Mouse (Mus musculus): ENCODE measurements at regions not wholly inside any gene's neighbourhood (a gene's known extent, or its start where the extent isn't known, plus 50 kb on each side); places are given as distances from the start of the nearest gene placed in this dataset.
A peak's percentile ranks its signal among the peaks of the same experiment; 100 is the strongest.

- DNase-seq (ENCODE audit: low spot score in 2 of 2), result no peak
These were observed 216.8 kb upstream of the Aco1 start for GRCm38 (mm10) chr4:39926021-39926591.

DNA sequence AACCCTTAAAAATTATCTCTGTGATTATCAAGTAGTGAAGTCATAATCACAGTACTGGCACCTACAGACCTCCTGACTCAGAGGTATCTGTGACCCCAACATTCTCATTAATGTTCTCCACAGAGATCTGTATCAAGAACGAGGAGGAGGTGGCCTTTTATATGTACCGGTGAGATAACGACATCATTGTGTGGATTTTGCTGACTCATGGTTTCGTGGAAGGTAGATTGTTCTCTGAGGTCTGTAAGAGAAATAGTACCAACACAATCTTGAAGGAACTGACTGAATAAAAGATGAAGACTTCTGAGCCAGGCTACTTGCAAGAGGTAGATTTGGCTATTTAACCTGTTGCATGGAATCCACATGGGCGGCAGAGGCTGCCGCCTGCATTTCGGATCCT lies 216.3 kb upstream of the Aco1 start:
- DNase-seq (ENCODE audit: low spot score in 2 of 2), result no peak

GRCm38 (mm10) chr4:39928491-39928890 lies 214.4 kb upstream of the Aco1 start:
- no peak for DNase-seq (ENCODE audit: low spot score in 2 of 2)

GRCm38 (mm10) chr4:39934025-39934708 lies 208.7 kb upstream of the Aco1 start:
- DNase-seq (ENCODE audit: low spot score in 2 of 2), result peak in 1 of 2 experiments; percentile 6

- DNase-seq (ENCODE audit: low spot score in 2 of 2), result no peak
These were observed 184.2 kb upstream of the Aco1 start for GRCm38 (mm10) chr4:39958687-39959086.

DNA sequence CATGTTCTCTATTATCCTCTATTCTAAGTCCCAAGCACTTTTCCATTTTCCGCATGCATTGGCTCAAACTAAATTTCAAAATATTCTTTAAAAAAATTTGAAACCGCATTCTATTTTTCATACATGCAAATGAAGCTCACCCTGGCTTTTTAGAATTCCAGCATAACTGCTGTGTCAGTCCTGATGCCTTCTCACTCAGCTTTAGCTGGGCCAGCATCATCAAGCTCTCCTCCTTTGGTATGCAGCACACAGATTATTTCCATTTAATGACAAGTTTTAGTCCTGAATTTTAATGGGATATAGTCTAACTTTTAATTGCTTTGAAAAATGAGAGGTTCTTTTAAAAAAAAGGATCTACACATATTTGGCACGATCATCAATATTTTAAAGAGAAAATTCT lies 174.9 kb upstream of the Aco1 start:
- DNase-seq (ENCODE audit: low spot score in 2 of 2), result no peak

GRCm38 (mm10) chr4:39991358-39991757 lies 151.5 kb upstream of the Aco1 start:
- DNase-seq (ENCODE audit: low spot score in 2 of 2), result peak in 1 of 2 experiments; percentile 36

- DNase-seq (ENCODE audit: low spot score in 2 of 2), result peak in 1 of 2 experiments; percentile 70
These were observed 151.0 kb upstream of the Aco1 start for GRCm38 (mm10) chr4:39991851-39992250.

GRCm38 (mm10) chr4:39998771-39999422 lies 144.0 kb upstream of the Aco1 start:
- peak in 1 of 2 experiments; percentile 35 for DNase-seq (ENCODE audit: low spot score in 2 of 2)

GRCm38 (mm10) chr4:40014666-40015065 lies 128.2 kb upstream of the Aco1 start:
- peak; percentile 72 to 94 for DNase-seq (ENCODE audit: low spot score in 2 of 2)

GRCm38 (mm10) chr4:40016856-40017255 lies 126.0 kb upstream of the Aco1 start:
- DNase-seq (ENCODE audit: low spot score in 2 of 2), result no peak

DNA sequence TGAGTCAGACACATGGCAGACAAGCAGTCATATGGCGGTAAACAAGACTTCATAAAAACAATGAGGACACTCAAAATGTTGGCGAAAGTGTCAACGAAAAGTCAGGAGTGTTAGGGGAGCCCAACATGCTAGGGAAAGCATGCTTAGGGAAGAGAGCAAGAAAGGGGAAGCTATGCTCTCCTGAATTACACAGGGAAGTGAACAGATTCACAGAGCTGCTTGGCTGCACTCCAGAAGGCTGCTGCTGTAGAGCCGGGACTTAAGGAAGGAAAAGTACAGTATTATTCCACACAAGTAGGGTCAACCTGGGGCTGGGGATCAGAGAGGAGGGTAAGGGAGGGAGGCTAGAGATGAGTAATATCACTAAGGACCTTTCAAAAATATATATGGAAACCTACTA lies 124.7 kb upstream of the Aco1 start:
- DNase-seq (ENCODE audit: low spot score in 2 of 2), result no peak

- DNase-seq (ENCODE audit: low spot score in 2 of 2), result no peak
These were observed 111.5 kb upstream of the Aco1 start for GRCm38 (mm10) chr4:40031361-40031760.

- DNase-seq (ENCODE audit: low spot score in 2 of 2), result no peak
These were observed 95.0 kb upstream of the Aco1 start for GRCm38 (mm10) chr4:40047846-40048245.

DNA sequence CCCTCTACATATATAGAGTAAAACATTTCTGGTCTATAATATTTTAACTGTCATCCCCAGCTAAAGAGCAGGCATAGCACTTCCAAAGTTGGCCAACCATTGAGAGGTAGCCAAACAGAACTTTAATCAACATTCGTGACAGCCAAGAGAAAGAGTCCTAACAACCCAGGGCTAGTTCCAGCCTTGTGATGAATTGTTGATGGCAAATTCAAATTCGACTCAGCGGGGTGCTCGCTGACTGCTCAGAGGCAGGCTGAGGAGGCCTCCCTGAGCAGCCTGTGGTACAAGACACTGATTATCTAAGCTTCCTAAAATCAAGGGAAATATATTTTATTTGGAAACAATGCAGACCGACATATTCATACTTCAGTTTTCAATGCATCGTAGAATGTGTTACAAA lies 93.8 kb upstream of the Aco1 start:
- DNase-seq (ENCODE audit: low spot score in 2 of 2), result no peak

DNA sequence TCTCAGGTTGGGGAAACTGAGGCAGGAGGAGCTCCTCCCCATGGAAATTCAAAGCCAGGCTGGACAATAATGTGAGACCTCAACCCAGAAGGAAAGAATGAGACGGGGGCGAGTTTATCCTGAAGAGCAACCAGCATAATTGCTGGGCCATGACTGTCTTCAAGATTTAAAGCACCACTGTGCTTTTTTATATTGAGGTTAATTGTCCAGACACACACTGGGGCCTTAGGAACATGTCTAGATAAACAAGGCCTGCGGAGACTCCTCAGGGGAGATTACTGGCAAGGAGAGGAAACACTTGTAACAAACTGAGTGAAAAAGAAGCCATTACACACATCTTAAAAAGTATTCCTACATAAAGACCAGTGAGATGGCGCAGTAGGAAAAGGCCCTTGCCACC lies 91.0 kb upstream of the Aco1 start:
- DNase-seq (ENCODE audit: low spot score in 2 of 2), result no peak

DNA sequence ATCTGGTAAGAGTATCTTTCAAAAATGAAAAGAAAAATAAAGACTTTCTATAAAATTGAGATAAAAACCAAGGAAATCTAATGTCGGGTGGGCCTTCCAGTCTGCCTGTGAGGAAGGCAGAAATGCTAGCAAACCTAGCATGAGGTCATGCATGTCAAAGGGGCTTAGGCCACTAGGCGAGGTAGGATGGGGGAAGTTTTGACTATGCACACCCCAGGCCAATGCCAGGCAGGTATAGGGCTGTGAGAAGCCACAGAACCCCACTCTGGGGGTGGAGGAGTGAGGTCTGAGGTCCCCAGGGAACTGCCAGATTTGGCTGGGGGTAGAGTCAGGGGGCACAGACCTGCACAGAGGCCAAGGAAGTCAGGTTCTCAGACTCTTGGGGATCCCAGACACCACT lies 89.5 kb upstream of the Aco1 start:
- no peak for DNase-seq (ENCODE audit: low spot score in 2 of 2)

- no peak for DNase-seq (ENCODE audit: low spot score in 2 of 2)
These were observed 79.0 kb upstream of the Aco1 start for GRCm38 (mm10) chr4:40063751-40064456.

DNA sequence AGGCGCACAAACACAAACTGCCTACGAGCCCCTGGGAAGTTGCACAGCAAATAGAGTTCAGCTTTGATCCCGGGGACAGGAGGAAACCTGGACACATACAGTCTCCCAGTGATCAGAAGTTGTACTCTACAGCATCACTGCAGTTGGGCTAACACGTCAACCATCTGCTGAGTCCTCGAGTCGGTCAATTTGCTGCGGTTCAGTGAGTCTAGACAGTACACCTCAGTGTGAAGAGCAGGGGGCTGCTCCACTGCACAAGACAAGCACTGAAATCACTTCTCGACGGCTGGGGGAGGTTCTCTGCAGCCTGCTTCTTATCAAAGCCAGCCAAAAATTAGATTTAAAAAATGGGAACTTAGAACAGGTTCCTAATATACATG lies 78.4 kb upstream of the Aco1 start:
- DNase-seq (ENCODE audit: low spot score in 2 of 2), result no peak

- peak in 1 of 2 experiments; percentile 74 for DNase-seq (ENCODE audit: low spot score in 2 of 2)
These were observed 71.8 kb upstream of the Aco1 start for GRCm38 (mm10) chr4:40070959-40071634.

- no peak for DNase-seq (ENCODE audit: low spot score in 2 of 2)
These were observed 61.8 kb upstream of the Aco1 start for GRCm38 (mm10) chr4:40081035-40081434.

DNA sequence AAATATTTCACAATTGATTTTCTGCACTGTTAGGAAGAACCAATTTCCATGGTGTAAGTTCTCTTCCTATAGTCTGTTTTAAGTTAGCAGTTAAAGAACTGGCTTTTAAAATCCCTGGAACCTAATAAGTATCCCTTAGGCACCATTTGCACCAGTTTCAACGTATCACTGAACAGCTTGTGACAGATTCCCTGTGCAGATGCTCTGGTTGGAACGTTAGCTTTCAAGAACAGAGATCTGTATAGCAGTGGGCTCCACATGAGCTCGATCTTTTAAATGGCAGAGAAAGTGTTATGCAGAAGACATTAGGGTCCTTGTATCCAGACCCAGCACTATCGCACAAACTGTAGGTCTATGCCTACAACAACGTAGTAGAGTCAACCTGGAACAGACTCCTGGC lies 52.6 kb upstream of the Aco1 start:
- no peak for DNase-seq (ENCODE audit: low spot score in 2 of 2)
